ENCODE assay signal across 18 mouse cellular contexts in genomic region chr15:5877749-5878148, GRCm38 (mm10).
"Had no signal": no experiment of that assay in that cellular context is flagged by ENCODE, and none has a peak within 500 bp of the region (broad histone marks: within the 10 kb centered on the region; RNA-seq: fewer than 3 reads in every experiment).

No protein-coding gene starts in this region.

- H3K4me1 ChIP-seq: lung, embryonic 15.5 days; midbrain, embryonic 10.5 days; midbrain, embryonic 12.5 days; neural tube, embryonic 13.5 days; neural tube, embryonic 15.5 days had no signal

- H3K9ac ChIP-seq: liver, embryonic 14.5 days; lung, embryonic 15.5 days; midbrain, embryonic 12.5 days; neural tube, embryonic 13.5 days; neural tube, embryonic 15.5 days had no signal

- DNase-seq: lung, adult 18-20 months; lung, postnatal 14 days; lung, postnatal 4 days; midbrain, embryonic 14.5 days; right cerebral cortex, postnatal 25 days; spleen, adult 18-20 months; thymus, adult 18-20 months; thymus, postnatal 14 days; thymus, postnatal 36 days had no signal

- H3K36me3 ChIP-seq: lung, embryonic 15.5 days; midbrain, embryonic 10.5 days; midbrain, embryonic 12.5 days; neural tube, embryonic 13.5 days; neural tube, embryonic 15.5 days had no signal

- H3K4me3 ChIP-seq: lung, embryonic 15.5 days; midbrain, embryonic 10.5 days; midbrain, embryonic 12.5 days; myocyte; neural tube, embryonic 13.5 days; neural tube, embryonic 15.5 days had no signal

- H3K27ac ChIP-seq: liver, embryonic 14.5 days; lung, embryonic 15.5 days; midbrain, embryonic 10.5 days; midbrain, embryonic 12.5 days; neural tube, embryonic 13.5 days; neural tube, embryonic 15.5 days had no signal

- H3K27me3 ChIP-seq: lung, embryonic 15.5 days; midbrain, embryonic 12.5 days; neural tube, embryonic 13.5 days; neural tube, embryonic 15.5 days had no signal

- ATAC-seq: lung, postnatal 0 days; midbrain, embryonic 16.5 days had no signal

- H3K4me2 ChIP-seq: lung, embryonic 15.5 days; midbrain, embryonic 12.5 days; neural tube, embryonic 13.5 days; neural tube, embryonic 15.5 days had no signal

- H3K9me3 ChIP-seq: lung, embryonic 15.5 days; midbrain, embryonic 10.5 days; midbrain, embryonic 12.5 days; neural tube, embryonic 13.5 days; neural tube, embryonic 15.5 days had no signal
